Mouse (Mus musculus) intestine, embryonic 14.5 days (tissue): Measurements from ENCODE around the gene Clec16a. TPM values are rescaled to one million over a fixed set of nuclear protein-coding genes. Genes with fewer than 3 reads are reported as not detected.

ENCODE experiments used
- ATAC-seq: fragments of 200-750 bp; cut with Nextera tagmentation; replicated peaks from 2 replicates; pipeline ENCODE4 v1.8.0; 2017; ENCODE audit warnings: low read depth, moderate number of reproducible peaks, moderate TSS enrichment, moderate library complexity; ENCODE audit not compliant: low FRiP score, low TSS enrichment
- DNase-seq: peaks from one replicate; pipeline ENCODE4 v3.0.0-alpha.2; 2018; ENCODE audit warnings: low spot score
- H3K27ac ChIP-seq: fragments of 300-500 bp; sonication (generic); 2 replicates; pipeline ENCODE4 v1.5.1; 2014; ENCODE audit warnings: low read depth, mild to moderate bottlenecking, control low read depth
- H3K27me3 ChIP-seq: fragments of 300-500 bp; sonication (generic); replicated peaks from 2 replicates; pipeline ENCODE4 v1.6.1; 2014; ENCODE audit warnings: low read length, control low read depth; ENCODE audit not compliant: control insufficient read depth, insufficient read depth
- H3K36me3 ChIP-seq: fragments of 300-500 bp; sonication (generic); 2 replicates; pipeline ENCODE4 v1.6.1; 2014; ENCODE audit warnings: low read length, control low read depth; ENCODE audit not compliant: control insufficient read depth, insufficient read depth
- H3K4me1 ChIP-seq: fragments of 300-500 bp; sonication (generic); replicated peaks from 2 replicates; pipeline ENCODE4 v1.6.1; 2014; ENCODE audit warnings: low read length, control low read depth, mixed read lengths; ENCODE audit not compliant: control insufficient read depth, insufficient read depth
- H3K4me2 ChIP-seq: fragments of 300-500 bp; sonication (generic); 2 replicates; pipeline ENCODE4 v1.6.1; 2014; ENCODE audit warnings: low read length
- H3K4me3 ChIP-seq: fragments of 300-500 bp; sonication (generic); 2 replicates; pipeline ENCODE4 v1.5.1; 2014; ENCODE audit warnings: low read depth, low read length, control low read depth, mixed read lengths
- H3K9ac ChIP-seq: fragments of 300-500 bp; sonication (generic); 2 replicates; pipeline ENCODE4 v1.6.1; 2014; ENCODE audit warnings: mild to moderate bottlenecking, low read length
- H3K9me3 ChIP-seq: fragments of 300-500 bp; sonication (generic); 2 replicates; pipeline ENCODE4 v1.6.1; 2016; ENCODE audit warnings: low read length, control low read depth; ENCODE audit not compliant: control insufficient read depth
- WGBS: fragments of 180-500 bp; shearing (Covaris S2); extraction: QIAGEN DNeasy Blood & Tissue Kit; methylation state at CpG from one replicate; pipeline ENCODE4 v1.1.7; 2014; 5-methylcytosine and 5-hydroxymethylcytosine counted together
- polyA plus RNA-seq: library from polyadenylated mRNA; unstranded; fragments of >200 nt; fragmentation: Nextera tagmentation; extraction: Ambion mirVana; gene quantifications from 2 replicates; pipeline ENCODE4 v1.2.1, GENCODE M21; 2014

Clec16a gene
- polyA plus RNA-seq, 1 experiment from 2014 or later, result 26.6 TPM

DNA sequence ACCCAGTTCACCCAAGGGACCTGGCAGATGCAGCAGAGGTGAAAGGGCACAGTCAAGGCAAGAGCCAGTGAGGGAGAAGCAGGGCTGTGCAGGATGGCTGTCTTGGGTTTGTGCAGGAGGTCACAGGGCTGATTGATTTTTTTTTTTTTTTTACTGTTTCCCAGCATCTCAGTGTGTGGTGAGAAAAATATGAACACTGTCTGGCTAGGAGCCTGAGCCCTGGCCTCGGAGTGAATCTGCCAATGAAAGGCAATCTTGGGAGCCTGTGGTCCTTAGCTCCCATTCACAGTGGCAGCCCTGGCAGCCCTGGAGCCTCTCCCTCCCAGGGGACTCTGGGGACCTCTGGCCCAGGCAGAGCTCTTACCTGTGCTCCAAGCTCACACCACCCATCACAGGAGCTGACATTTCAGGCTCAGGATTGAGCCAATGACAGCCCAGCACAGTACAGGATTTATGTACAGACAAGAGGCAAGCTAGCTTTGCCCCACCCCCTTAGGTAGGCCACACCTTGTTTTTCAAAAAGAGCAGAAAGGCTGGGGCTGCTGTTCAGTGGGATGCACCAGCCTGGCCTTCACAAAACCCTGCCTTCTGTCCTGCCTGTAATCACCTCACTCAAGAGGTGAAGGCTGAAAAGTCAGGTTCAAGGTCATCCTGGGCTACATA, 177.9 kb downstream of the Clec16a start:
- ATAC-seq (no peak; the same call in 1 of the 2 replicates), DNase-seq (no peak)
- Histone ChIP-seq H3K27me3 (no peaks in the 10 kb centered on the region), H3K4me2 (no peak overlapping the region), H3K4me3 (no peak overlapping the region), H3K9me3 (no peaks in the 10 kb centered on the region), H3K27ac (no peak overlapping the region), H3K36me3 (no peaks in the 10 kb centered on the region), H3K4me1 (no peaks in the 10 kb centered on the region; the same call in 1 of the 2 replicates), H3K9ac (no peak overlapping the region)
- 42% methylated on average over 1 of the region's 1 CpGs for WGBS

DNA sequence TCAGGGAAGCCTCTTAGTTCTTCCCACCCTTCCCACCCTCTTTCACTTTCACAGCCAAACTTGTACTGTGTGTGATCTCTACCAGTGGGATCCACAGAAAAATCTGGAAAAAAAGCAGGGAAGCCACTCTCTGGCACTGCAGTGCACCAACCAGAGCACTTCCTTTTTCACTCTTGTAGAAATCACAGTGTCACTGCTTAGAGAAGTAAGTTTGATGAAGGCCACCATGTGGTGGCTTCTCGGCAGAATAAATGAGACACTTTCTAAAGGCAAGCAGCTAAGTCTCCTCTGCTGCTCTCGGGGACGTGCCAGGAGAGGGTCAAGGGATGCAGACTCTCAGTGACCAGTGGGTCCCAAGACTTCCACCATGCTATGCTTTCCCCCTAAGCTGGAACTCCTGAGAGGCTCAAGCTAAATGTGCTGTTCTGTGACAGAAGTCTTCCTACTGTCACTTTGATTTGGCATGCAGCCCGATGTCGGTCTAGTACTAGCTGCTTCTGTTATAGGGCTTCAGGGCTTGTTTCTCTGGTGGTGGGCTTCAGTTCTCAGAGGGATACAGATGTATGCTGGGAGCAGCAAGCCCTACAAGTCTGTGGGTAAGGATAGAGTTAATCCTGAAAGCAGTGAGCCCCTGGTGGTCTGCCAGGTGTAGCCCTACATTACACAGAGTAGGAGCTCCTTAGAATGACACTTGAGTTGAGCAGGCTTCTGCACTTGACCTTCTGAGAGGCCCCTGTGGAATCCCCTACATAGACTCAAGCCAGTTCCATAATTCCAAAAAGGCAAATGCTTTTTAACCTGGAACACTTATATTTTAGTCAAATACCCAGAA, 178.9 kb downstream of the Clec16a start:
- no peak overlapping the region for H3K4me2 ChIP-seq
- H3K27me3 ChIP-seq, result no peaks in the 10 kb centered on the region
- no peak overlapping the region for H3K27ac ChIP-seq
- no peaks in the 10 kb centered on the region; the same call in 1 of the 2 replicates for H3K4me1 ChIP-seq
- ATAC-seq (no peak), DNase-seq (no peak)
- no peak overlapping the region for H3K4me3 ChIP-seq
- H3K9ac ChIP-seq, result no peak overlapping the region
- H3K9me3 ChIP-seq, result no peaks in the 10 kb centered on the region
- WGBS, result 80% methylated on average over 5 of the region's 5 CpGs
- no peaks in the 10 kb centered on the region for H3K36me3 ChIP-seq

DNA sequence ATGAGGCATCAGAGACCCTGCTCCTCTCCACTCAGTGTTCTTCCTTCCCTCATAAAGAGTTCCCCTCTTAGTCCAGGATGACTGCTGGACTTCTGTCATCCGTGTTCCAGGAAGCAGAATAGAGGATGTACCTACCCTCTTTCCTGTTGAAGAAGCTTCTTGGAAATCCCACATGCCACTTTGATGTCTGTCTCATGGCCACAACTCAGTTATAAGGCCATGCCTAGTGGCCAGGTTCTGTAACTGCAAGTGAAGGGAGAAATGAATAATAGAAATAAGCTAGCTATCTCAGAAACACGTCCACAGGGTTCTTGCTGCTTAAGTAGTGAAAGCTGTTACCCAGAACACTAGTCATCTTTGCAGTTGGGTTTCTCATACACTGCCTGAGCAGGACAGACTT, 180.0 kb downstream of the Clec16a start:
- Histone ChIP-seq H3K9ac (no peak overlapping the region), H3K4me2 (no peak overlapping the region), H3K4me3 (no peak overlapping the region), H3K27ac (no peak overlapping the region), H3K36me3 (no peaks in the 10 kb centered on the region), H3K9me3 (no peaks in the 10 kb centered on the region), H3K27me3 (no peaks in the 10 kb centered on the region), H3K4me1 (no peaks in the 10 kb centered on the region; the same call in 1 of the 2 replicates)
- WGBS, result 66% methylated on average over 2 of the region's 2 CpGs
- no peak for DNase-seq
- ATAC-seq, result no peak

DNA sequence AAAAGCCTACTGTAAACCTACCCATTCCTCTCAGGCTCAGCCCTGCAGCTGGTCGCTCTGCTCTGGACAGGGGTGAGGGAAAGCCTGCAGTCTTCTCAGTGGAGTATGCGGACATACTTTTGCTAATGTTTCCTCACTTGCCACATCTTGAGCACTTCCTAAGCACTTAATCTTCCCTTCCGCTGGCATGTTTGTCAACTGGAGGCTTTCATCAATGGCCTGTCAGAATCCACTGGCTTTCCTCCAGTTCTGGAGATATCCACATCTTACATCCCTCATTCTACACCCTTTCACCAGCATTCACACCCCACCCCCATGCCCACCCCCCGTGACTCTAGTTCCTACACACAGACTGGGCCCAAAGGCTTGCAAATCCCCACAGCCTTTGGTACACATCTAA, 182.5 kb downstream of the Clec16a start:
- WGBS, result 70% methylated on average over 4 of the region's 4 CpGs

DNA sequence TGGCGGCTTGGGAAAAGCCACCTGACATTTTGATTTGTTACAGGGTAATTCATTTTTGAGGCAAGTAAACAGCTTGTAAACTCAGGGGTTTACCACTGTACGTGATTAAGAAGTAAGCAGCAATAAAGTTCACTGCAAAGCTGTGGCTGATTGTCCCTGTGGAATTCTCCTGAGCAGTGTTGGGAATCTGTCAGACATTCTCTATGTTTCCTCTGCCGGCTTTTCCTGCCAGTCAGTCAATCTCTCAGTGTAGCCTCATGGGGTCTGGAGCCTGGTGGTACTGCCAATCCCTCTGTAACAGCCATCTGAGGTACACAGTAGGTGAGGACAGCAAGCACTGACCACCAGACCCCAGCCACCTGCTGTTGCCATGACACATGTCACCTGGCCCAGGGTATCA, 183.7 kb downstream of the Clec16a start:
- WGBS, result 44% methylated on average over 3 of the region's 3 CpGs
- Histone ChIP-seq H3K36me3 (no peaks in the 10 kb centered on the region), H3K27me3 (no peaks in the 10 kb centered on the region), H3K27ac (no peak overlapping the region), H3K4me3 (no peak overlapping the region), H3K9me3 (no peaks in the 10 kb centered on the region), H3K9ac (no peak overlapping the region), H3K4me1 (no peaks in the 10 kb centered on the region), H3K4me2 (no peak overlapping the region)
- ATAC-seq, result no peak
- no peak for DNase-seq

More for the DNA sequence above, 182.5 kb downstream of the Clec16a start:
- H3K27ac ChIP-seq, result no peak overlapping the region
- no peaks in the 10 kb centered on the region for H3K27me3 ChIP-seq
- DNase-seq (no peak), ATAC-seq (no peak)
- H3K36me3 ChIP-seq, result no peaks in the 10 kb centered on the region
- H3K4me3 ChIP-seq, result no peak overlapping the region
- no peaks in the 10 kb centered on the region for H3K9me3 ChIP-seq
- no peak overlapping the region for H3K4me2 ChIP-seq
- no peaks in the 10 kb centered on the region; the same call in 1 of the 2 replicates for H3K4me1 ChIP-seq
- no peak overlapping the region for H3K9ac ChIP-seq

DNA sequence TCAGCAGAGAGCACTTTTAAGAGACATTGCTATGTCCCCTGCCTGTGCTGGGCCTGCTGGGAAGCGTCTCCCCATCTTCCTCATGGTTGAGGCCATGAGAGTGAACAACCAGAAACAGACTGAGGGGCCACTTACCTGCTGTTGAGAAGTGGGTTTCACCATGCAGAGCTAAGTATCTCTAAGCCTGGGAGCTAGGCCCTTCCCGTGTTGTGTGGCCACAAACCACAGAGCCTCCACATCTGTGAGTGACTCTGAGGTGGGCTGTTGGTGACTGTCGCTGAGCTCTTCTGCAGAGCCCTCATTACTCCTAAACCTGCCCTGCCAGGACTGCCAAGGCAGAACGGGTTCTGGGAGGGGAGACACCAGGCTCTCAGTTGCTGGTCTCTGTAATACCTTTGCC, 185.8 kb downstream of the Clec16a start:
- ATAC-seq (no peak), DNase-seq (no peak)
- Histone ChIP-seq H3K9ac (no peak overlapping the region), H3K36me3 (no peaks in the 10 kb centered on the region), H3K4me3 (no peak overlapping the region), H3K27me3 (no peaks in the 10 kb centered on the region), H3K4me2 (no peak overlapping the region), H3K4me1 (no peaks in the 10 kb centered on the region), H3K27ac (no peak overlapping the region), H3K9me3 (no peaks in the 10 kb centered on the region)
- WGBS, result 84% methylated on average over 4 of the region's 4 CpGs

DNA sequence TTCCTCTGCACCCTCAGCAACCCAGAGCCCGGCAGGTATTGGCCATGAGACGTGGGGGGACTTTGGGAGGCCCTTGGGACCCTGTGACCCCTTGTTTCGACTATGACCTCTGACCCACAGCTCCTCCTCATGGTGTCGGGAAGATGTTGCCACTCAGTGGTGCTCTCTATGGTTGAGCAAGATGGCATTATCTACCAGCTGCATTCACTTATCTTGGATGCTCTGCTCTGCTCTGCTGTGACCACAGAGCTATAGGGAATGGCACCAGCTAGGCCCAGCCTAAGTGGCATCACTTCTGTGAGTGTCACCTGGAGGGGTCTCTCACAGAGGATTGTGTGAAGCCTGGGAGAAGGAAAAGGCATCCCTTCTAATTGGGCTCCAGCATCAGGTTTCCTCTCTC, 186.6 kb downstream of the Clec16a start:
- Histone ChIP-seq H3K4me2 (no peak overlapping the region), H3K27me3 (no peaks in the 10 kb centered on the region), H3K4me3 (no peak overlapping the region), H3K9me3 (no peaks in the 10 kb centered on the region), H3K36me3 (no peaks in the 10 kb centered on the region), H3K4me1 (no peaks in the 10 kb centered on the region), H3K9ac (no peak overlapping the region), H3K27ac (no peak overlapping the region)
- no peak for ATAC-seq
- 80% methylated on average over 4 of the region's 4 CpGs for WGBS
- DNase-seq, result no peak

DNA sequence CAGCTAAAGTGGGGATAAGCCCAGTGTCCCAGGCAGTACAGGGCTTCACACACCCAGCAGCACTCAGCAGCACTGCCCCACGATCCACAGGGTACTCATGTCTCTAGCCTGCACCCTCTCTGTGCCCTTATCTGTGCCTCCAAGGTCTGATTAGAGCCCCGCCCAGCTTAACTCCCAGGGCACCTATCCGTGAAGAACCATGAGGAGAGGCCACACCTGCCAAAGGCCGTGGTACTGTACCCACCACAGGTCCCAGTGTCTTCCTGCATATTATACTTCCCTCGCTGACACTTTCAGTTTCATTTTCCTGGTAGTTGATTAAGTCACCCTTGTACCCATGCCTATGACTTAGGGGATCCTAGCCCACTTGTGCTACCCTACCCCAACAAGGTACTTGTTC, 187.3 kb downstream of the Clec16a start:
- H3K9me3 ChIP-seq, result no peaks in the 10 kb centered on the region
- H3K36me3 ChIP-seq, result no peaks in the 10 kb centered on the region
- no peak overlapping the region for H3K4me3 ChIP-seq
- ATAC-seq, result 0 out of 2 replicates have a peak, but pooled peaks have one; percentile 36
- H3K4me2 ChIP-seq, result no peak overlapping the region
- WGBS, result 77% methylated on average over 5 of the region's 5 CpGs
- H3K9ac ChIP-seq, result no peak overlapping the region
- H3K4me1 ChIP-seq, result 0 out of 2 replicates have a peak, but pooled peaks cover 2% of the 10 kb centered on the region
- no peak for DNase-seq
- no peak overlapping the region for H3K27ac ChIP-seq
- no peaks in the 10 kb centered on the region for H3K27me3 ChIP-seq
